Mouse (Mus musculus): ENCODE results near the gene Scgb2b18.
"Not testable (repeated sequence)": the region's sequence is repeated elsewhere in the genome, so short reads cannot be mapped to it uniquely, and the experiment has no call there.

Gene Scgb2b18

GRCm38 (mm10) chr7:33173764-33174163 lies at the start of gene Scgb2b18:
Gene Scgb2b18 (minus strand): TSS chr7:33173864.
- not testable (repeated sequence) for DNase-seq (ENCODE audit: low read depth, low spot score)

GRCm38 (mm10) chr7:33185268-33185667 lies 11.6 kb upstream of the Scgb2b18 start, which contains the start of gene Scgb1b18:
Gene Scgb1b18 (plus strand): TSS chr7:33185568.
- not testable (repeated sequence) for DNase-seq (ENCODE audit: low read depth, low spot score)

All from c-Kit-negative CD71-positive TER-119-positive erythroid progenitor cells, embryonic 14.5 days (primary cell).